Mouse (Mus musculus) neural tube, embryonic 13.5 days (tissue): ENCODE data around the gene Phldb2. TPM values are rescaled to one million over a fixed set of nuclear protein-coding genes. Genes with fewer than 3 reads are reported as not detected.

Source experiments
- ATAC-seq: fragments of 200-750 bp; cut with Nextera tagmentation; 2 replicates; pipeline ENCODE4 v1.8.0; 2017; ENCODE audit warnings: low read depth, mild to moderate bottlenecking, moderate TSS enrichment, moderate library complexity
- H3K27ac ChIP-seq: fragments of 300-500 bp; sonication (generic); replicated peaks from 2 replicates; pipeline ENCODE4 v1.5.1; 2015; ENCODE audit warnings: moderate library complexity, mild to moderate bottlenecking, inconsistent platforms
- H3K27me3 ChIP-seq: fragments of 300-500 bp; sonication (generic); 2 replicates; pipeline ENCODE4 v1.6.1; 2015; ENCODE audit warnings: mild to moderate bottlenecking, inconsistent platforms
- H3K36me3 ChIP-seq: fragments of 300-500 bp; sonication (generic); 2 replicates; pipeline ENCODE4 v1.6.1; 2015; ENCODE audit warnings: mild to moderate bottlenecking, inconsistent platforms
- H3K4me1 ChIP-seq: fragments of 300-500 bp; sonication (generic); replicated peaks from 2 replicates; pipeline ENCODE4 v1.6.1; 2015; ENCODE audit warnings: inconsistent platforms
- H3K4me2 ChIP-seq: fragments of 300-500 bp; sonication (generic); 2 replicates; pipeline ENCODE4 v1.6.1; 2015; ENCODE audit warnings: inconsistent platforms, mild to moderate bottlenecking, moderate library complexity
- H3K4me3 ChIP-seq: fragments of 300-500 bp; sonication (generic); 2 replicates; pipeline ENCODE4 v1.5.1; 2015; ENCODE audit warnings: mild to moderate bottlenecking, inconsistent platforms
- H3K9ac ChIP-seq: fragments of 300-500 bp; sonication (generic); 2 replicates; pipeline ENCODE4 v1.6.1; 2015; ENCODE audit warnings: moderate library complexity, mild to moderate bottlenecking, inconsistent platforms
- H3K9me3 ChIP-seq: fragments of 300-500 bp; sonication (generic); 2 replicates; pipeline ENCODE4 v1.6.1; 2016; ENCODE audit warnings: inconsistent platforms
- WGBS: fragments of 180-500 bp; shearing (Covaris S2); methylation state at CpG from one replicate; pipeline ENCODE4 v1.1.7; 2015; 5-methylcytosine and 5-hydroxymethylcytosine counted together
- polyA plus RNA-seq: library from polyadenylated mRNA; unstranded; fragments of >200 nt; fragmentation: Nextera tagmentation; extraction: Ambion mirVana; gene quantifications from 2 replicates; pipeline ENCODE4 v1.2.1, GENCODE M21; 2015

Phldb2 gene
- polyA plus RNA-seq, 1 experiment from 2014 or later: 14.6 TPM

- peak within 1 kb of the TSS; percentile 88 for H3K9ac ChIP-seq
Measured at GRCm38 (mm10) chr16:45742615-45743476, 210.6 kb downstream of the Phldb2 start, which contains the start of gene Abhd10. Gene Abhd10, minus strand, starts transcription at chr16:45742955.

DNA sequence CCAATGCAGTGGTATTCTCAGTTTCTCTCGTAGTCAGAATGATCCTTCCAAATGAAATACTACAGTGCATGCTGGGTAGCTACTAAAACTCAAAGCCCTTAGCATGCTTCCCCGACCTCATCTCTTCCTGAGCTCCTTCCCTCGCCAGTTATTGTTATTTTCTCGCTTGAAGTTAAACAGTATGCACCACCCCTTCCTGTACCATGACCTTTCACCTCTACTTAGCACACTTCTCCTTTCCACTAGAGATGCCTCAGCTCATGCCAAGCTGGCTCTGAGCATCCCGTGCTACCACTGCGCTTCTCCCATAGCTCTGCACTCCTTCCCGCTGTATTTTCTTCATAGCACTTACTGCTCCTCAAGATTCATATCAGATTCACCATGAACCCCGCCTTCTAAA lies 215.5 kb downstream of the Phldb2 start:
- Histone ChIP-seq H3K9ac (no peak overlapping the region), H3K4me2 (no peak overlapping the region), H3K4me1 (peaks cover 18% of the 10 kb centered on the region), H3K27me3 (no peaks in the 10 kb centered on the region), H3K9me3 (no peaks in the 10 kb centered on the region), H3K36me3 (peaks cover 39% of the 10 kb centered on the region), H3K4me3 (no peak overlapping the region), H3K27ac (no peak overlapping the region)
- 92% methylated on average over 8 of the region's 8 CpGs for WGBS
- no peak for ATAC-seq

More at GRCm38 (mm10) chr16:45742615-45743476, 210.6 kb downstream of the Phldb2 start, which contains the start of gene Abhd10:
- WGBS: under 1% methylated on average over 51 of the region's 51 CpGs
- peak; percentile 98 for ATAC-seq
- H3K4me3 ChIP-seq: peak within 1 kb of the TSS; percentile 80
- no peaks in the 10 kb centered on the region for H3K27me3 ChIP-seq
- peaks cover 5% of the 10 kb centered on the region; the same call in 1 of the 2 replicates for H3K36me3 ChIP-seq
- peak within 1 kb of the TSS; percentile 94 for H3K27ac ChIP-seq
- H3K4me1 ChIP-seq: peaks cover 27% of the 10 kb centered on the region
- H3K4me2 ChIP-seq: peak within 1 kb of the TSS; percentile 68
- no peaks in the 10 kb centered on the region for H3K9me3 ChIP-seq

GRCm38 (mm10) chr16:45736724-45737123 lies 216.7 kb downstream of the Phldb2 start:
- peaks cover 50% of the 10 kb centered on the region for H3K36me3 ChIP-seq
- no peak for ATAC-seq
- H3K9me3 ChIP-seq: no peaks in the 10 kb centered on the region
- WGBS: 92% methylated on average over 3 of the region's 3 CpGs
- H3K27ac ChIP-seq: no peak overlapping the region
- no peaks in the 10 kb centered on the region for H3K27me3 ChIP-seq
- no peak overlapping the region for H3K4me3 ChIP-seq
- H3K9ac ChIP-seq: no peak overlapping the region
- peaks cover 15% of the 10 kb centered on the region for H3K4me1 ChIP-seq
- no peak overlapping the region for H3K4me2 ChIP-seq

DNA sequence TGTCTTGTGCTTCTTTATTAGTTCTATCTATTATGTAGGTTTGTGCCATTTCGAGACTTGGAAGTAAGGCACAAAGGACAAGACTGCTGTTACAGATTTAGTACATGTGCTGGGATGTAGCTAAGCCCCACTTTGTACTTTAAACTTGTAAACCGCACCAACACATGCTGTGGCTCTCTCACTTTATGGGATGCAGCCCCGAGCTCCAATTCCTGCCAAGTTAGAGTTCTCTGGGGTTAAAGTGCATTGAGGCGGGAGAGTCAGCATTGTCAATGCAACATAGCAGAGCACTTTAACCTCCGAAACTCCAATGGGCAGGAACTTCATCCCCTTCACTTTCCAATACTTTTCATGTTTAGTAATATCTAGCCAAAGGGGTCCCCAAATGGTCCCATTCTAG lies 224.2 kb downstream of the Phldb2 start:
- no peak for ATAC-seq
- H3K4me3 ChIP-seq: no peak overlapping the region
- WGBS: 81% methylated on average over 5 of the region's 5 CpGs
- H3K9ac ChIP-seq: no peak overlapping the region
- no peaks in the 10 kb centered on the region for H3K27me3 ChIP-seq
- H3K4me1 ChIP-seq: peaks cover 18% of the 10 kb centered on the region
- H3K27ac ChIP-seq: no peak overlapping the region
- H3K36me3 ChIP-seq: peaks cover 33% of the 10 kb centered on the region
- H3K4me2 ChIP-seq: no peak overlapping the region
- no peaks in the 10 kb centered on the region for H3K9me3 ChIP-seq

- peak overlapping the region; percentile 75 for H3K4me2 ChIP-seq
- peak overlapping the region; percentile 87 for H3K9ac ChIP-seq
- WGBS: under 1% methylated on average over 10 of the region's 10 CpGs
- peak; percentile 72 for ATAC-seq
- H3K4me3 ChIP-seq: peak overlapping the region; percentile 62
- H3K27me3 ChIP-seq: no peaks in the 10 kb centered on the region
- H3K36me3 ChIP-seq: peaks cover 20% of the 10 kb centered on the region
- H3K9me3 ChIP-seq: no peaks in the 10 kb centered on the region
- H3K27ac ChIP-seq: peak overlapping the region; percentile 99
- H3K4me1 ChIP-seq: peaks cover 51% of the 10 kb centered on the region
Measured at GRCm38 (mm10) chr16:45724742-45725102, 228.7 kb downstream of the Phldb2 start.

DNA sequence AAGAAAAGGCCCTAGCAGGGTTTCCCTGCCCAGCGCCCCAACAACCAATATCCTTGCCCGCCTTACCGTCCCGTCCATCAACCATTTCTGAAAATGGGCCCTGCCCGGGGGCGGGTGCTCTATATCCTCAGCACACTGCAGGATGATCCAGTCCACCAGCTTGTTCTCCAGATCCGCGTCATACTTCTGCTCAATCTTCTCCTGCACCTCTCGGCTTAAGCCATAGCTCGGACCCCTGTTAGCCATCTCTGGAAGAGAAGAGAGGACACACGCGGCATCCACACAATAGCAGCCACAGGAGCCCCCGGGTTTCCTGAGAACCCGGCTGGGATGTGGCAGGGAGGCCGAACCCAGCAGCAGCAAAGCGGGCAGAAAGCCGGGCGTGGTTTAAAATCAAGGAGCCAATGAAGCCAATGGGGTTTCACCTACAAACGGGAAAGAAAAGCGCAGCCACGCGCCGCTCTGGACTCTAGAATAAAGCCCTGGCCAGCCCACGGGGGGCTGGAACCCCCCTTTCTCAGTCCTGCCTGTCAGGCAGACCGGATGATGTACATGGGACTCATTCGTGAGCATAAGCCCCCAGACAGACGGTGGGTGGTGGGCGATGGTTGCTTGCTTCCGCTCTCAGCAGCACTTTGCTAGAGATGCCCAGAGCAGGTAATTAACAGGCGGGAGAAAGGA lies 229.2 kb downstream of the Phldb2 start, which contains the start of gene Tagln3:
Gene Tagln3 (minus strand): TSS at position 548 of the 681 bp plus-strand sequence.
- peaks cover 24% of the 10 kb centered on the region for H3K36me3 ChIP-seq
- H3K9ac ChIP-seq: peak within 1 kb of the TSS; percentile 87
- peaks cover 57% of the 10 kb centered on the region for H3K4me1 ChIP-seq
- H3K27ac ChIP-seq: peak within 1 kb of the TSS; percentile 99
- H3K27me3 ChIP-seq: no peaks in the 10 kb centered on the region
- no peaks in the 10 kb centered on the region for H3K9me3 ChIP-seq
- ATAC-seq: peak; percentile 80
- WGBS: under 1% methylated on average over 30 of the region's 30 CpGs
- peak within 1 kb of the TSS; percentile 75 for H3K4me2 ChIP-seq
- peak within 1 kb of the TSS; percentile 62 for H3K4me3 ChIP-seq

DNA sequence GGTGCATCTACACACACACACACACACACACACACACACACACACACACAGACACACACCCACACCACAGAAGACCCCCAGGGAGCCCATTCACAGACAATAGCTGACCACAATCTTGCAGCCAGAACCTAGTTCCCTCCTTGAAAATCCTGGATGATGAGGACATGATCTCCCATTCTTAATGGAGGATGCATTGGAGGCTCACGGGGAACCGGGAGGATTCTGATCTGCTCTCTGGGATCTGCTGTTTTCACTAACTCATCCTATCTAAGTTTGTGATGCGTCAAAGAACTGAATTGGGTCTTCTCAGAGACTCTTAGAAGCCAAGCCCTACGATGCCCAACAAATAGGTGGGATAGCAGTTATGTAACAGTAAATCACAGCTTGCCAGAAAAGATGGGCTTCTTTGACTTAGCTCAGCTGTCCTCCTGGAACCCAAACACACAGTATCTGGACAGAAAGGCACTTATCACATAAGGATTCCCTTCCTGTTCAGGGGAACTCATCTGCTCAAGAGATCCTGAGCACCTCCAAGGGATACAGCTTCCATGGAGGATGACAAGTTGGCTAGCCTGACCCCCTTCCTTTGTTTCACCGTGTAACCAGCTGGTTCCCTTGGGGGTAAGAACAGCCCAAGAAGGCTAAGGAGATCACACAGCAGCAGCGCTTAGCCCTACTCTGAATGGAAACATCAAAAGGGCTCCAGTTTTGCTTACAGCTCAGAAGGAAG lies 230.1 kb downstream of the Phldb2 start:
- Histone ChIP-seq H3K9me3 (no peaks in the 10 kb centered on the region), H3K36me3 (peaks cover 32% of the 10 kb centered on the region), H3K4me1 (peaks cover 62% of the 10 kb centered on the region), H3K9ac (peak overlapping the region; percentile 87), H3K4me2 (peak overlapping the region; percentile 75), H3K27me3 (no peaks in the 10 kb centered on the region), H3K4me3 (peak overlapping the region; percentile 62), H3K27ac (peak overlapping the region; percentile 99)
- 23% methylated on average over 6 of the region's 6 CpGs for WGBS
- peak; percentile 48 for ATAC-seq

- Histone ChIP-seq H3K27me3 (no peaks in the 10 kb centered on the region), H3K4me3 (peak overlapping the region; percentile 62), H3K4me1 (peaks cover 62% of the 10 kb centered on the region), H3K27ac (peak overlapping the region; percentile 99), H3K9me3 (no peaks in the 10 kb centered on the region), H3K4me2 (peak overlapping the region; percentile 75), H3K36me3 (peaks cover 39% of the 10 kb centered on the region), H3K9ac (peak overlapping the region; percentile 87)
- 30% methylated on average over 3 of the region's 3 CpGs for WGBS
- no peak; the same call in 1 of the 2 replicates for ATAC-seq
Measured at GRCm38 (mm10) chr16:45722460-45722951, 230.9 kb downstream of the Phldb2 start.

GRCm38 (mm10) chr16:45720022-45720630 lies 233.3 kb downstream of the Phldb2 start:
- Histone ChIP-seq H3K36me3 (peaks cover 61% of the 10 kb centered on the region), H3K4me2 (peak overlapping the region; percentile 75)
- ATAC-seq: no peak

GRCm38 (mm10) chr16:45718296-45718695 lies 235.1 kb downstream of the Phldb2 start:
- WGBS: 95% methylated on average over 4 of the region's 4 CpGs
- H3K4me1 ChIP-seq: peaks cover 61% of the 10 kb centered on the region
- H3K4me2 ChIP-seq: no peak overlapping the region
- ATAC-seq: no peak
- H3K27ac ChIP-seq: no peak overlapping the region
- H3K9ac ChIP-seq: no peak overlapping the region
- H3K9me3 ChIP-seq: no peaks in the 10 kb centered on the region
- no peaks in the 10 kb centered on the region for H3K27me3 ChIP-seq
- H3K36me3 ChIP-seq: peaks cover 77% of the 10 kb centered on the region
- H3K4me3 ChIP-seq: no peak overlapping the region

More at GRCm38 (mm10) chr16:45720022-45720630, 233.3 kb downstream of the Phldb2 start:
- no peaks in the 10 kb centered on the region for H3K27me3 ChIP-seq
- H3K9ac ChIP-seq: peak overlapping the region; percentile 87
- H3K27ac ChIP-seq: no peak overlapping the region
- WGBS: 79% methylated on average over 10 of the region's 10 CpGs
- H3K9me3 ChIP-seq: no peaks in the 10 kb centered on the region
- H3K4me3 ChIP-seq: 0 out of 2 replicates have a peak overlapping the region, but pooled peaks have one; percentile 62
- peaks cover 50% of the 10 kb centered on the region for H3K4me1 ChIP-seq

DNA sequence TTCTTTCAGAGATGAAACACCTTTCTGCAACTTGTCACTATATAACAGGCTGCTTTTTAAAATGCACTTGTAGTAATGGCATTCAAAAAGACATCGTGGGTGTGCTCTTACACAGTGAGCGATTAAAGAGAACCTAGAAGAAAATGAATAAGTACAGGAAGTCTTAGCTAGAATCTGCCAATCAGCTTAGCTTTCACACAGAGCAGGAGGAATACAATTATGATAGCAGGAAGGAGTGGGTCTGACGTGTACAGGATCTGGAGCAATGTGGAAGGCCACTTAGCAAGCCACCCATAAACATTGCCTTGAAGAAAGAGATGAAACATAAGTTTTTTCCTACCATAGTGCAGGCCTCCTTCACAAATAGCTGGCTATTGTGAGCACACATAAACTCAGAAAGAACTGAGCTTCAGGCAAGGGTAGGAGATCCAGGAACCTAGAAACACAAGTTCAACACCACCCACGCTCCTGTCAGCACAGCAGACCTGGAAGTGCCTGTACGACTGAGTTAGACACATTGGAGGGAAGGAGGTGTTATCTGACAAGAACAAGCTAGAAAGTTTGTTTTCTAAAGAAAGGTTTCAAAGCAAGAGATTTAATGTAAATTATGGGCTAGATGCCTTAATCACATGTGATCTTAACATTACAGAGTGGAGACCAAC lies 238.8 kb downstream of the Phldb2 start:
- peaks cover 85% of the 10 kb centered on the region for H3K36me3 ChIP-seq
- peaks cover 33% of the 10 kb centered on the region for H3K4me1 ChIP-seq
- no peaks in the 10 kb centered on the region for H3K27me3 ChIP-seq
- ATAC-seq: no peak
- H3K9ac ChIP-seq: no peak overlapping the region
- H3K4me2 ChIP-seq: no peak overlapping the region
- no peak overlapping the region for H3K4me3 ChIP-seq
- H3K27ac ChIP-seq: no peak overlapping the region
- WGBS: 86% methylated on average over 5 of the region's 5 CpGs
- no peaks in the 10 kb centered on the region for H3K9me3 ChIP-seq
